Mouse (Mus musculus): ENCODE results near the gene Bhmt. TPM values are rescaled to one million over a fixed set of nuclear protein-coding genes. Genes with fewer than 3 reads are reported as not detected.

Bhmt gene
- total RNA-seq, 1 experiment, result 3.3 TPM

DNA sequence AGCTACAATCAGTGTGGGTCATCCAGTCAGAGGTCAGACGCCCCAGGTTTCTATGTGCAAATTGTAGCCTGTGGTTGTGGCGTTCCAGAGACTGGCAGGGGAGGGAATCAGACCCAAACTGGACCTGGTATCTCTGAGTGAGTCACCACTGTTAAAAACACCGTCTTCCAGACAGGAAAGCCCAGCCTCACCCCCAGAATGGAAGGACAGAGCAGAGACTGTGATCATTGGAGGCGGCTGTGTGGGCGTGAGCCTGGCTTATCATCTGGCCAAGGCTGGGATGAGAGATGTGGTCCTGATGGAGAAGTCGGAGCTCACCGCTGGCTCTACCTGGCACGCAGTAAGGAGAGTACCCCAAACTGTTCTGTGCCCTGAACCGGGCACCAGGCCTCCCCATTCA lies 39.1 kb upstream of the Bhmt start:
- Histone ChIP-seq H3K27ac (ENCODE audit: insufficient read depth, low read depth, low read length, poor library complexity, severe bottlenecking) (no peak overlapping the region), H3K4me1 (ENCODE audit: control insufficient read depth in 2 of 2, insufficient read depth in 2 of 2, low read length in 2 of 2, poor library complexity in 1 of 2) (no peaks in the 10 kb centered on the region), H3K9me3 (ENCODE audit: control insufficient read depth, insufficient read depth, low read depth, low read length) (no peaks in the 10 kb centered on the region), H3K4me3 (ENCODE audit: insufficient read depth in 1 of 2, low read depth in 1 of 2, low read length in 2 of 2, poor library complexity in 1 of 2, severe bottlenecking in 1 of 2) (no peak overlapping the region), H3K36me3 (ENCODE audit: control insufficient read depth, insufficient read depth, low read length, poor library complexity, severe bottlenecking) (no peaks in the 10 kb centered on the region), H3K9ac (ENCODE audit: insufficient read depth, low read depth, low read length, poor library complexity, severe bottlenecking) (no peak overlapping the region)
- in situ Hi-C loops (cut with MboI; ENCODE audit: low sequenced_read_pairs in 2 of 2, unreplicated experiment in 2 of 2), result no loop called here
- no peak for TF ChIP-seq MAFK (IDR thresholded peaks at IDR 0.05; ENCODE audit: insufficient read depth, low read depth, low read length)
- TF ChIP-seq CHD2 (IDR thresholded peaks at IDR 0.05; ENCODE audit: low read depth, low read length), result no peak
- TF ChIP-seq HCFC1 (IDR thresholded peaks at IDR 0.05; ENCODE audit: borderline replicate concordance, insufficient read depth, low read length), result no peak
- TF ChIP-seq ZC3H11A (IDR thresholded peaks at IDR 0.05; ENCODE audit: borderline replicate concordance, low read depth, low read length), result no peak
- TF ChIP-seq ZNF384 (IDR thresholded peaks at IDR 0.05; ENCODE audit: low read depth, low read length), result no peak
- no peak for DNase-seq (ENCODE audit: low read depth, low spot score)

DNA sequence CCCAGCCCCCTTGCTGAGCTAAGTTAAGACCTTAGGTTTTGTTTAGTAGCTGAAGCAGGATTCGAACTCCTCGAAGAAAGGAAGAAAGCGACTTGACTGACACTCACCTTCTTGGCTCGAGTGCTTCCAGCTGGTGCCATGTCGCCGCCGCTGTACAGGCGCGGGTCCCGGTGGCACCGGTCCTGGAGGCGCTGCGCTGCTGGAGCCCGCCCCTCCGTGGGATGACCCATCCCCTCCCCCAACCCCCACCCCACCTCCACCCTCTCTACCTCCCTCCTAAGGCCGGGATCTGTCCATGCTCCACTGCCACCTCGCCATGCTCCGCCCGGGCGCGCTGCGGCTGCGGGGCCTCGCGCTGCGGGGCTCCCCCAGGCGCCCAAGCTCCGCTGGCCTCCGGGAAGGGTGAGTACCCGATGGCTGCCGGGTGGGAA lies 36.4 kb upstream of the Bhmt start, which contains the start of the genes Bhmt2 and Dmgdh:
Gene Bhmt2, minus strand, starts transcription at position 172 of the 431 bp plus-strand sequence.
Gene Dmgdh, plus strand, starts transcription at position 303 of the 431 bp plus-strand sequence.
- in situ Hi-C loops (cut with MboI; ENCODE audit: low sequenced_read_pairs in 2 of 2, unreplicated experiment in 2 of 2), result no loop called here
- H3K27ac ChIP-seq (ENCODE audit: insufficient read depth, low read depth, low read length, poor library complexity, severe bottlenecking), result no peak within 1 kb of the TSS
- DNase-seq (ENCODE audit: low read depth, low spot score), result no peak
- 0 out of 2 replicates have a peak within 1 kb of the TSS, but pooled peaks have one; percentile 50 for H3K9ac ChIP-seq (ENCODE audit: insufficient read depth, low read depth, low read length, poor library complexity, severe bottlenecking)
- TF ChIP-seq MAFK (IDR thresholded peaks at IDR 0.05; ENCODE audit: insufficient read depth, low read depth, low read length) (no peak), HCFC1 (IDR thresholded peaks at IDR 0.05; ENCODE audit: borderline replicate concordance, insufficient read depth, low read length) (no peak), CHD2 (IDR thresholded peaks at IDR 0.05; ENCODE audit: low read depth, low read length) (no peak), ZC3H11A (IDR thresholded peaks at IDR 0.05; ENCODE audit: borderline replicate concordance, low read depth, low read length) (no peak), ZNF384 (IDR thresholded peaks at IDR 0.05; ENCODE audit: low read depth, low read length) (no peak)
- H3K4me1 ChIP-seq (ENCODE audit: control insufficient read depth in 2 of 2, insufficient read depth in 2 of 2, low read length in 2 of 2, poor library complexity in 1 of 2), result no peaks in the 10 kb centered on the region
- no peaks in the 10 kb centered on the region for H3K9me3 ChIP-seq (ENCODE audit: control insufficient read depth, insufficient read depth, low read depth, low read length)
- peak within 1 kb of the TSS; percentile 44 to 57 for H3K4me3 ChIP-seq (ENCODE audit: insufficient read depth in 1 of 2, low read depth in 1 of 2, low read length in 2 of 2, poor library complexity in 1 of 2, severe bottlenecking in 1 of 2)
- H3K36me3 ChIP-seq (ENCODE audit: control insufficient read depth, insufficient read depth, low read length, poor library complexity, severe bottlenecking), result no peaks in the 10 kb centered on the region

DNA sequence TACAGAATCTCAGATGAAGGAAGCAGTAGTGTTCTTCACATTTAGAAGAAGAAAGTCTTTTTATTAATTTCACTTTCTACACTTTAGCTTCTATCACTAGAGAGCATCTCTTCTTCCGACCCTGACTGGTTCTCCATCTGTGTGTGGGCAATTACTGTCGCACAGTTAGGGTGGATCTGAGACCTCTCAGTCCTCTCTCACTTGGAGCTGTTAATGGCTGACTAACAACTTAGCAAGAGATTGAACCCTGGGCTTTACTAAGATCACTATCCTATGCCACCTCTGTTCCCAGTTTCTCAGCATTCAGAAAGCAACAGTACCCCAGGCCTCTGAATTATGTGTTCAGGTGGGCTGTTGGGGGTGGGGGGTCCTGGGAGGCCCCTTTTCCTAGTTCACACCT lies 35.5 kb upstream of the Bhmt start:
- no peak for DNase-seq (ENCODE audit: low read depth, low spot score)
- in situ Hi-C loops (cut with MboI; ENCODE audit: low sequenced_read_pairs in 2 of 2, unreplicated experiment in 2 of 2), result no loop called here
- Histone ChIP-seq H3K27ac (ENCODE audit: insufficient read depth, low read depth, low read length, poor library complexity, severe bottlenecking) (no peak overlapping the region), H3K36me3 (ENCODE audit: control insufficient read depth, insufficient read depth, low read length, poor library complexity, severe bottlenecking) (no peaks in the 10 kb centered on the region), H3K4me1 (ENCODE audit: control insufficient read depth in 2 of 2, insufficient read depth in 2 of 2, low read length in 2 of 2, poor library complexity in 1 of 2) (no peaks in the 10 kb centered on the region), H3K9ac (ENCODE audit: insufficient read depth, low read depth, low read length, poor library complexity, severe bottlenecking) (no peak overlapping the region), H3K4me3 (ENCODE audit: insufficient read depth in 1 of 2, low read depth in 1 of 2, low read length in 2 of 2, poor library complexity in 1 of 2, severe bottlenecking in 1 of 2) (no peak overlapping the region), H3K9me3 (ENCODE audit: control insufficient read depth, insufficient read depth, low read depth, low read length) (no peaks in the 10 kb centered on the region)
- TF ChIP-seq ZC3H11A (IDR thresholded peaks at IDR 0.05; ENCODE audit: borderline replicate concordance, low read depth, low read length), result no peak
- no peak for TF ChIP-seq HCFC1 (IDR thresholded peaks at IDR 0.05; ENCODE audit: borderline replicate concordance, insufficient read depth, low read length)
- TF ChIP-seq CHD2 (IDR thresholded peaks at IDR 0.05; ENCODE audit: low read depth, low read length), result no peak
- TF ChIP-seq MAFK (IDR thresholded peaks at IDR 0.05; ENCODE audit: insufficient read depth, low read depth, low read length), result no peak

DNA sequence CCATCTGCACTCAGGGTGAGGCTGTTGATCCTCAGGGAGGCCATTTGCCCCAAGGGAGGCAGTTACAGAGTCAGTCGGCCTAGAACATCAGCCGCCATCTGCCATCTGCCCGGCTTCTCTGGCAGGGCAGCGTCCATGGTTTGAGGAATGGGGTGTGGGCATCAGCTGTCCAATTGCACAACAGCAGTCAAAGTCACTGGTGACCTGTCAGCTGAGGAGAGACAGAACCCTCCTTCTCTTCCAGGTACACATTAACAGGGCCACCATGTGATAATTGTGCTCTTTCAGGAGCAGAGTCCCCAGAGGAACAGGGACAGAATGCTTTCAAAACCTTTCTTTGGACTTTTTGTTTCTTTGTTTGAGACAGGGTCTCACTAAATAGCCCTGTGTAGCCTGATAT lies 34.6 kb upstream of the Bhmt start:
- TF ChIP-seq CHD2 (IDR thresholded peaks at IDR 0.05; ENCODE audit: low read depth, low read length) (no peak), MAFK (IDR thresholded peaks at IDR 0.05; ENCODE audit: insufficient read depth, low read depth, low read length) (no peak), ZNF384 (IDR thresholded peaks at IDR 0.05; ENCODE audit: low read depth, low read length) (no peak)
- in situ Hi-C loops (cut with MboI; ENCODE audit: low sequenced_read_pairs in 2 of 2, unreplicated experiment in 2 of 2), result no loop called here
- Histone ChIP-seq H3K9me3 (ENCODE audit: control insufficient read depth, insufficient read depth, low read depth, low read length) (no peaks in the 10 kb centered on the region), H3K36me3 (ENCODE audit: control insufficient read depth, insufficient read depth, low read length, poor library complexity, severe bottlenecking) (no peaks in the 10 kb centered on the region), H3K4me3 (ENCODE audit: insufficient read depth in 1 of 2, low read depth in 1 of 2, low read length in 2 of 2, poor library complexity in 1 of 2, severe bottlenecking in 1 of 2) (no peak overlapping the region), H3K4me1 (ENCODE audit: control insufficient read depth in 2 of 2, insufficient read depth in 2 of 2, low read length in 2 of 2, poor library complexity in 1 of 2) (no peaks in the 10 kb centered on the region), H3K27ac (ENCODE audit: insufficient read depth, low read depth, low read length, poor library complexity, severe bottlenecking) (no peak overlapping the region), H3K9ac (ENCODE audit: insufficient read depth, low read depth, low read length, poor library complexity, severe bottlenecking) (no peak overlapping the region)
- DNase-seq (ENCODE audit: low read depth, low spot score), result no peak

DNA sequence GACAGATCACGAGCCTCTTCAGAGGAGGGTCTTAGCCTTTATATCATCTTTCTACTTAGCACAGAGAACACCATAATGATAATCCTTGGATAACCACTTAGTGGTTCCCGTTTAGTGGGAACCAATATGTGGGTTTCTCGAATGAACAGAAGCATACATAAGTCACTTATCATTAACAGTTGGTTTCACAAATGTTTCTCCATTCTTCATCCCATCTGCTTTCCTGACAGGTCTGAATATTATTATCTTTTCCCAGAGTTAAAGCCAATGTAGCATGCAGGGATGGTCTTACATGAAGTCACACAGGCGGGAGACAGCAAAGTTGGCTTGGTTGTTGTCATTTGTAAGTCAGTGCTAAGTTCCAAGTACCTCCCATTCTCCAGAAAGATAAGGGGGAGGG lies 29.8 kb upstream of the Bhmt start:
- no peak overlapping the region for H3K27ac ChIP-seq (ENCODE audit: insufficient read depth, low read depth, low read length, poor library complexity, severe bottlenecking)
- no peaks in the 10 kb centered on the region for H3K36me3 ChIP-seq (ENCODE audit: control insufficient read depth, insufficient read depth, low read length, poor library complexity, severe bottlenecking)
- in situ Hi-C loops (cut with MboI; ENCODE audit: low sequenced_read_pairs in 2 of 2, unreplicated experiment in 2 of 2), result no loop called here
- H3K9me3 ChIP-seq (ENCODE audit: control insufficient read depth, insufficient read depth, low read depth, low read length), result no peaks in the 10 kb centered on the region
- H3K9ac ChIP-seq (ENCODE audit: insufficient read depth, low read depth, low read length, poor library complexity, severe bottlenecking), result no peak overlapping the region
- H3K4me3 ChIP-seq (ENCODE audit: insufficient read depth in 1 of 2, low read depth in 1 of 2, low read length in 2 of 2, poor library complexity in 1 of 2, severe bottlenecking in 1 of 2), result no peak overlapping the region
- no peaks in the 10 kb centered on the region for H3K4me1 ChIP-seq (ENCODE audit: control insufficient read depth in 2 of 2, insufficient read depth in 2 of 2, low read length in 2 of 2, poor library complexity in 1 of 2)
- TF ChIP-seq CHD2 (IDR thresholded peaks at IDR 0.05; ENCODE audit: low read depth, low read length) (no peak), ZNF384 (IDR thresholded peaks at IDR 0.05; ENCODE audit: low read depth, low read length) (no peak), ZC3H11A (IDR thresholded peaks at IDR 0.05; ENCODE audit: borderline replicate concordance, low read depth, low read length) (no peak), HCFC1 (IDR thresholded peaks at IDR 0.05; ENCODE audit: borderline replicate concordance, insufficient read depth, low read length) (no peak), MAFK (IDR thresholded peaks at IDR 0.05; ENCODE audit: insufficient read depth, low read depth, low read length) (no peak)
- DNase-seq (ENCODE audit: low read depth, low spot score), result no peak

Measured in ES-E14 (cell line).